Mouse (Mus musculus) liver, postnatal 0 days (tissue): ENCODE data around the gene Ccnt1.

Experiments
- CTCF ChIP-seq: sonication (generic); IDR thresholded peaks from 2 replicates; pipeline ENCODE4 v1.5.1; 2016; ENCODE audit warnings: antibody characterized with exemption, low read depth
- EP300 ChIP-seq: IDR thresholded peaks from 2 replicates; pipeline ENCODE4 v1.6.1; 2016; ENCODE audit warnings: antibody characterized with exemption, low read depth, mild to moderate bottlenecking

GRCm38 (mm10) chr15:98600036-98600709 is 29.4 kb upstream of the Ccnt1 start:
- TF ChIP-seq CTCF (no peak), EP300 (no peak)
